Mouse (Mus musculus): ENCODE data around the gene Gm45837. TPM values are rescaled to one million over a fixed set of nuclear protein-coding genes. Genes with fewer than 3 reads are reported as not detected.
A peak's percentile ranks its signal among the peaks of the same experiment; 100 is the strongest.
"Not testable (repeated sequence)": the region's sequence is repeated elsewhere in the genome, so short reads cannot be mapped to it uniquely, and the experiment has no call there.

Gene Gm45837
- polyA plus RNA-seq, 1 experiment from 2014 or later, result not detected

DNA sequence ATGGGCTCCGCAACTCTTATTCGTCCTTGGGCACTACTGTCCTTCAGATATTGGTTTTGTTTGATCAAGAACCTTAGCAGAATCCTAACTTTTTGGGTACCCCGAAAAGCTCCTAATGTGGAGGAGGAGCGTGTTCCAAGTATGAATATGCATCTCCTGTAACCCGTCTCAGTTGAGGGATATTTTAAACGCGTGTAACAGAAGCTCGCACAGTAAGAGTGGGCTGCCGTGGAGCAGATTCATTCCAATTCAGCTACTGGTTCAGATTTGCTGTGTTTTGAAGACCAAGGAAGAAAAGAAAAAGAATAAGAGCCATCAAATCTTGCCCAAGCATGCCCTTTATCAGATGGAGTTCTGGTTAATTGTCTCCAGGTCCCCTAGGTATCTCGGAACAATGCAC is 131.0 kb downstream of the Gm45837 start:
- Histone ChIP-seq H3K4me1 (no peaks in the 10 kb centered on the region; the same call in 1 of the 2 replicates), H3K4me2 (no peak overlapping the region), H3K4me3 (no peak overlapping the region), H3K27ac (no peak overlapping the region), H3K27me3 (replicated peaks) (peaks cover 8% of the 10 kb centered on the region; the same call in 1 of the 2 replicates), H3K9me3 (replicated peaks) (no peaks in the 10 kb centered on the region), H3K9ac (no peak overlapping the region), H3K36me3 (no peaks in the 10 kb centered on the region)
- ATAC-seq, result no peak
- 74% methylated on average over 10 of the region's 10 CpGs for WGBS (ENCODE audit: insufficient replicate concordance)

DNA sequence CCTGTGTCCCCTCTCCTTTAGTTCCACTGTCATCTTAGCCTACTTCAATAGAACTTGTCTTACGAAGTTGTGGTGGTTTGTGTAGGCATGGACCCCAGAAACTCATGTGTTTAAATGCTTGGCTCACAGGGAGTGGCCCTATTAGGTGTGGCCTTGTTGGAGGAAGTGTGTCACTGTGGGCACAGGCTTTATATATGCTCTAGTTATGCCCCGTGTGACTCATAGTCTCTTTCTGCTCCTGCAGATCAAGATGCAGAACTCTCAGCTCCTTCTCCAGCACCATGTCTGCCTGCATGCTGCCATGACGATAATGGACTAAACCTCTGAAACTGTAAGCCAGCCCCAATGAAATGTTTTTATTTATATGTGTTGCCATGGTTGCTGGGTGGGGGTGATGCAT is 137.0 kb downstream of the Gm45837 start:
- Histone ChIP-seq H3K27ac (no peak overlapping the region), H3K9me3 (replicated peaks) (no peaks in the 10 kb centered on the region), H3K4me2 (no peak overlapping the region), H3K36me3 (no peaks in the 10 kb centered on the region), H3K27me3 (replicated peaks) (no peaks in the 10 kb centered on the region), H3K9ac (no peak overlapping the region), H3K4me3 (no peak overlapping the region), H3K4me1 (peaks cover 6% of the 10 kb centered on the region; the same call in 1 of the 2 replicates)
- no peak for ATAC-seq
- 49% methylated on average over 3 of the region's 3 CpGs for WGBS (ENCODE audit: insufficient replicate concordance)

- Histone ChIP-seq H3K27ac (no peak overlapping the region), H3K4me2 (no peak overlapping the region), H3K36me3 (no peaks in the 10 kb centered on the region), H3K4me1 (peaks cover 6% of the 10 kb centered on the region; the same call in 1 of the 2 replicates), H3K4me3 (no peak overlapping the region), H3K9ac (no peak overlapping the region), H3K27me3 (replicated peaks) (no peaks in the 10 kb centered on the region), H3K9me3 (replicated peaks) (no peaks in the 10 kb centered on the region)
- WGBS (ENCODE audit: insufficient replicate concordance), result 76% methylated on average over 3 of the region's 3 CpGs
- ATAC-seq, result no peak
Measured at GRCm38 (mm10) chr7:101549266-101549665, 138.6 kb downstream of the Gm45837 start.

DNA sequence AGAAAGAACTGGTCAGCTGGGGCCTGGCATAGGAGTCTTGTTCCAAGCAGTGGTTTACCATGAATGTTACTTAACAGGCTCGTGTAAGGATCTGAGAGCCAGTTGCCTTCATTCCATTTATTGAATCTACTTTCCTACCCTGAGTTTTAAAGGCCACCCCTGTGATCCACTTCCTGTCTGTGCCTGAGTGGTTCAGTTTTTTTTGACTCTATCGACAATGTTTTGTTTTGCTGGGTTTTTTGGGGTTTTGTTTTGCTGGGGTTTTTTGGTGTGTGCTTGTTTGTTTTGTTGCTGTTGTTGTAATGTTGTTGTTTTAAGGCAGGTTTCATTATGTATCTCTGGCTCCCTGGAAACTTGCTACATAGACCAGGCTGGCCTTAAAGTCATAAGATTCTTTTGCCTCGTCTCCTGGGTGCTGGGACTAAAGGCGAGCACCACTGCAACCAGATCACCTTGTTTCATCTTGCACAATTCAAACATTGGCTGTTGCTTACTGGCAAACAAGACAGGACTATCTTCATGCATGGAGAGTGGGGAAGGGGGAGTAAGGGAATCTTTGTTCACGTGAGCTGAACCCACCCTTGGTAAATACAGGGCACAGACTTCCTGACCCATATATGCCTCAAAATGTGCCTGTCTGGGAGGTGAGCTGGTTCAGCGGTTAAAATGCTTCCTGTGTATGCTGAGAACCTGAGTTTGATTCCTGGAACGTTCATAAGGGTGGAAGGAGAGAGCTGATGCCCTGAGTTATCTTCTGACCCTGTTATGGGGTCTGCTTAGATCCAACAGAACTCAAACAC is 140.2 kb downstream of the Gm45837 start:
- Histone ChIP-seq H3K4me1 (peaks cover 6% of the 10 kb centered on the region; the same call in 1 of the 2 replicates), H3K36me3 (no peaks in the 10 kb centered on the region), H3K9ac (no peak overlapping the region), H3K4me2 (no peak overlapping the region), H3K27me3 (replicated peaks) (no peaks in the 10 kb centered on the region), H3K4me3 (no peak overlapping the region), H3K9me3 (replicated peaks) (no peaks in the 10 kb centered on the region), H3K27ac (no peak overlapping the region)
- 43% methylated on average over 7 of the region's 7 CpGs for WGBS (ENCODE audit: insufficient replicate concordance)
- no peak for ATAC-seq

- peaks cover 6% of the 10 kb centered on the region; the same call in 1 of the 2 replicates for H3K4me1 ChIP-seq
- H3K36me3 ChIP-seq, result no peaks in the 10 kb centered on the region
- H3K4me2 ChIP-seq, result no peak overlapping the region
- H3K27me3 ChIP-seq (replicated peaks), result no peaks in the 10 kb centered on the region
- no peak overlapping the region for H3K27ac ChIP-seq
- 61% methylated on average over 1 of the region's 1 CpGs for WGBS (ENCODE audit: insufficient replicate concordance)
- H3K9me3 ChIP-seq (replicated peaks), result no peaks in the 10 kb centered on the region
- no peak overlapping the region for H3K4me3 ChIP-seq
- no peak for ATAC-seq
- H3K9ac ChIP-seq, result no peak overlapping the region
Measured at GRCm38 (mm10) chr7:101551530-101551929, 140.8 kb downstream of the Gm45837 start.

DNA sequence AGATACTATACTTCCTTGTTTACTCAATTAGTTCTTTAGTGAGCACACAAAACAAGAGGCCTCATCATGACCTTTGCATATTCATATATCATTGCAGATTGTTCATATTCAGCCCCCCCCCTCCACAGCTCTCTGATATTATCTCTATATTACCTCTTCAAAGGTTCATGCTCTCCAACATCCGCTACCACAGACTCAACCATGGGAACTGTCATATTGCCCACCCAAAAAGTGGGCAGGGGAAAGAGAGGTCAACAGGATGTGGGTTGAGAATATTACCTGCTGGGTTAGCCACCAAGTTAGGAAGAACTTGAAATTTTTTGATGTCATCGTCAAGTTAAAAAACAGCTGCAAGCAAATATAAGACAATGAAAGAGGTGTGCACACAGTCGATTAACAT is 144.8 kb downstream of the Gm45837 start:
- H3K4me1 ChIP-seq; H3K27ac ChIP-seq; ATAC-seq; H3K9me3 ChIP-seq (replicated peaks); H3K36me3 ChIP-seq; H3K9ac ChIP-seq; H3K27me3 ChIP-seq (replicated peaks); H3K4me3 ChIP-seq; H3K4me2 ChIP-seq: not testable (repeated sequence)
- 62% methylated on average over 3 of the region's 3 CpGs for WGBS (ENCODE audit: insufficient replicate concordance)

DNA sequence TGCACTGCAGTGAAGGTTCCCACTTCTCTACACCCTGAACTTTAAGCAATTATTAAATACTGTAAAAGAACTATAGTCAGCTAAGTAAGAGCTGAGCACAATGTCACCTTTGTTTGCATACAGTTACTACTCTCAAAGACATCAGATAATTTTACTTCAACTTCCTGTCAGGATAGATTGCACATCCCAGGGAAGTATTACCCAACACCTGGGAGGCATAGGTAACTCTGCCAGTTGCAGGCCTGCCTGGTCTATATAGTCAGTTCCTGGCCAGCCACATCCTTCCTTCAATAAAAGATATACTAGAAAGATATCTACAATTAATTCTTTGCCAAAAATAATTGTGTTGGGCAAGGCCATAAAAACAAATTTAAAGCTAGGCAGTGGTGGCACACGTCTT is 146.7 kb downstream of the Gm45837 start:
- Histone ChIP-seq H3K4me3 (no peak overlapping the region), H3K9ac (no peak overlapping the region)
- WGBS (ENCODE audit: insufficient replicate concordance), result 41% methylated on average over 1 of the region's 1 CpGs

GRCm38 (mm10) chr7:101559393-101559792 is 148.7 kb downstream of the Gm45837 start:
- not testable (repeated sequence) for H3K4me3 ChIP-seq; H3K27ac ChIP-seq; H3K9ac ChIP-seq; H3K4me2 ChIP-seq; H3K9me3 ChIP-seq (replicated peaks); H3K27me3 ChIP-seq (replicated peaks); H3K36me3 ChIP-seq; ATAC-seq; H3K4me1 ChIP-seq
- 57% methylated on average over 5 of the region's 5 CpGs for WGBS (ENCODE audit: insufficient replicate concordance)

More for the DNA sequence above, 146.7 kb downstream of the Gm45837 start:
- Histone ChIP-seq H3K4me2 (no peak overlapping the region), H3K4me1 (no peaks in the 10 kb centered on the region), H3K27ac (no peak overlapping the region), H3K36me3 (no peaks in the 10 kb centered on the region), H3K9me3 (replicated peaks) (no peaks in the 10 kb centered on the region), H3K27me3 (replicated peaks) (no peaks in the 10 kb centered on the region)
- no peak for ATAC-seq

MicroRNA genes within 50 kb of the gene (microRNA counts, 519-probe panel; counts per million panel counts)
- microRNA mmu-miR-139-3p, result 582 counts per million, percentile 70 among the panel's probes with 10 or more counts
- 582 counts per million, percentile 70 among the panel's probes with 10 or more counts for microRNA mmu-miR-139-5p

Small RNA genes within 50 kb of the gene (microRNA-seq; reads per million reads assigned to microRNA genes)
- 4,632 reads per million, percentile 88 among the genes with 10 or more reads in this experiment for gene Mir139

Other genes with a start within 250 kb of the Gm45837 start
- 4.7 and 5.7 TPM in 2 replicates for gene Atg16l2, start 108.6 kb upstream of the Gm45837 start, polyA plus RNA-seq (2016; fragmentation: Nextera tagmentation; extraction: Ambion mirVana)
- gene Stard10, start 93.8 kb upstream of the Gm45837 start, polyA plus RNA-seq (2016; fragmentation: Nextera tagmentation; extraction: Ambion mirVana), result 76.9 and 79.5 TPM in 2 replicates
- 20.5 and 24.6 TPM in 2 replicates for gene Arap1, start 62.8 kb upstream of the Gm45837 start, polyA plus RNA-seq (2016; fragmentation: Nextera tagmentation; extraction: Ambion mirVana)
- 11.9 and 12.0 TPM in 2 replicates for gene Pde2a, start 10.8 kb downstream of the Gm45837 start, polyA plus RNA-seq (2016; fragmentation: Nextera tagmentation; extraction: Ambion mirVana)
- 0.07 TPM in 1 of 2 replicates, not detected in the other for gene Art2b, start 174.7 kb downstream of the Gm45837 start, polyA plus RNA-seq (2016; fragmentation: Nextera tagmentation; extraction: Ambion mirVana)